In the genomic region with DNA sequence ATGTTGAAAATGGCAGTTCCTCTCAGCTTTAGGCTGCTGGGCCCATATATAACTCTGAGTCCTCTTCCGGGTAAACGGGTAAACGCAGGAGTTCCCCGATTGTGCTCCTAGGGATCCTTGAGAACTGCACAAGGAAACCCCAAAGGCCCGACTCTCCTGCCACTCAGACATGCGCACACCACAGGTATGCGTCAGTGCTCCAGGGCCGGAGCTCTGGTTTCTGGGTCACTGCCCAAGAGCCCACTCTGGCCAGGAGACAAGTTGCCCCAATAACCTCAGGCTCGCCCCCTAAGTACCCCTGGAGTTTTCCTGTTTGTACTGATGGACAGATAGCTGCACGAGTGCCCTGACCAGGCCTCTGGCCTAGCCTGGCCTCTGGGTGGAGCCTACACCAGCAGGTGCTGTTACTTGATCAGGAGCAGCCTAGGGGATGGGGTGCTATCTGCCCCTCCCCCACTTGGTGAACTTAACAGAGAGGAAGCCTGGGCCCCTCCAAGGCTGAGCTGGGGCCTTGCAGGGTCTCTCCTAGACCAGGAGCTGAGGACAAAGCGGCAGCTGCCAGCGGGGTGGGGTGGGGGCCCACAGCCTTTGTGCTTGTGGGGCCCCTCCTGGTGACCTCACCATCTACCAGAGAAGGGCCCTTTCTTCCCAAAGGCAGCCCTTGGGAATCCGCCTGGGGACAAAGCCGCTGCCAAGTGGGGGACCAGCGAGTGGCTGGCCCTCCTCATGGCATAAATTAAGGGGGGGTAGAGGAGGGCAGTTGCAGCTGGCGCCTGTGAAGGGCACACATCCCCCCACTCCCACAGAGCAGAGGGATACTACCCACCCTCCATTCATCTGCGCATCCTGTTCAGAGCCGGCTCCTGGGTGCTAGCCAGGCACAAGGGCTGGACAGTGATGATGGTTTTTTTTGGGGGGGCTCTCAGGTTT, we compare ENCODE assay signal across 8 mouse cellular contexts. TPM values are rescaled to one million over a fixed set of nuclear protein-coding genes. Genes with fewer than 3 reads are reported as not detected.
DNase-seq lines count a peak whose midpoint lies in the region; ATAC-seq and TF ChIP-seq lines count a peak whose summit lies in the region.

No protein-coding gene starts in this region.

- H3K36me3 ChIP-seq in forebrain, embryonic 11.5 days (ENCODE audit: control insufficient read depth, insufficient read depth, low read length): no peaks in the 10 kb centered on the region
- H3K36me3 ChIP-seq in stomach, embryonic 15.5 days: no peaks in the 10 kb centered on the region

- H3K9ac ChIP-seq in forebrain, embryonic 11.5 days (ENCODE audit: low read length): peak overlapping the region; percentile 58
- no peak overlapping the region for H3K9ac ChIP-seq in stomach, embryonic 15.5 days

- H3K4me1 ChIP-seq in forebrain, embryonic 11.5 days (replicated peaks; ENCODE audit: control insufficient read depth, insufficient read depth, low read length): peaks cover 53% of the 10 kb centered on the region
- peaks cover 27% of the 10 kb centered on the region for H3K4me1 ChIP-seq in stomach, embryonic 15.5 days

- no peaks in the 10 kb centered on the region for H3K9me3 ChIP-seq in forebrain, embryonic 11.5 days (ENCODE audit: control insufficient read depth, low read length)
- H3K9me3 ChIP-seq in stomach, embryonic 15.5 days: no peaks in the 10 kb centered on the region

- 10% methylated on average over 18 of the region's 18 CpGs for WGBS in forebrain, embryonic 11.5 days
- 47% methylated on average over 18 of the region's 18 CpGs for WGBS in stomach, embryonic 15.5 days

- intact Hi-C loops in gastrocnemius, adult 2 months (cut with DNase I): no loop called here
- intact Hi-C loops in gastrocnemius, postnatal 14 days (cut with DNase I; ENCODE audit: low total_unique reads): no loop called here

- H3K27ac ChIP-seq in gastrocnemius, adult 2 months: peak overlapping the region; percentile 70
- H3K27ac ChIP-seq in forebrain, embryonic 11.5 days (ENCODE audit: low read depth, low read length): peak overlapping the region; percentile 95
- H3K27ac ChIP-seq in stomach, embryonic 15.5 days: peak overlapping the region; percentile 45

- H3K27me3 ChIP-seq in forebrain, embryonic 11.5 days (ENCODE audit: control insufficient read depth, insufficient read depth, low read length): no peaks in the 10 kb centered on the region
- no peaks in the 10 kb centered on the region for H3K27me3 ChIP-seq in stomach, embryonic 15.5 days (replicated peaks)

- peak; percentile 92 for ATAC-seq in forebrain, embryonic 11.5 days (replicated peaks; ENCODE audit: low FRiP score)
- ATAC-seq in stomach, embryonic 15.5 days (ENCODE audit: insufficient read depth, low FRiP score, low read depth): peak; percentile 28

- no peak overlapping the region for H3K4me3 ChIP-seq in gastrocnemius, adult 2 months
- peak overlapping the region; percentile 5; the same call in 1 of the 2 replicates for H3K4me3 ChIP-seq in forebrain, embryonic 11.5 days (ENCODE audit: low read depth, low read length)
- no peak overlapping the region for H3K4me3 ChIP-seq in stomach, embryonic 15.5 days (replicated peaks)

- TF ChIP-seq CTCF in gastrocnemius, adult 2 months (IDR thresholded peaks at IDR 0.05): no peak

- no peak for DNase-seq in gastrocnemius, adult 2 months
- no peak for DNase-seq in gastrocnemius, postnatal 14 days
- peak; percentile 93 for DNase-seq in Muller cell, postnatal 12 days (ENCODE audit: inconsistent ontology term)
- DNase-seq in forebrain, embryonic 11.5 days (ENCODE audit: low spot score): peak; percentile 94
- DNase-seq in kidney, postnatal 14 days: peak; percentile 51
- peak; percentile 45 for DNase-seq in lung, postnatal 36 days
- no peak for DNase-seq in ovary, postnatal 36 days (ENCODE audit: low spot score)

- H3K4me2 ChIP-seq in forebrain, embryonic 11.5 days (ENCODE audit: low read depth, low read length, severe bottlenecking): peak overlapping the region; percentile 40
- H3K4me2 ChIP-seq in stomach, embryonic 15.5 days: peak overlapping the region; percentile 6; the same call in 1 of the 2 replicates

RNA-seq across cellular contexts. Expression of a gene that starts 15.7 kb away (rescaled TPM):
- 1 to 10 TPM; 3.1 to 3.8 TPM for total RNA-seq in gastrocnemius, adult 2 months (2021)
- 1 to 10 TPM; 2.7 to 4.7 TPM for total RNA-seq in gastrocnemius, postnatal 14 days (2021)
- polyA plus RNA-seq in forebrain, embryonic 11.5 days (2014; fragmentation: Nextera tagmentation; extraction: Ambion mirVana): 12.9 and 15.6 TPM in 2 replicates
- 14.6 TPM in 2 replicates for polyA plus RNA-seq in stomach, embryonic 15.5 days (2015; fragmentation: Nextera tagmentation; extraction: Ambion mirVana)

RNA-seq across cellular contexts. Expression of a gene that starts 19.5 kb away (rescaled TPM):
- total RNA-seq in gastrocnemius, adult 2 months (2021): 10 to 100 TPM; 14.7 to 19.2 TPM
- total RNA-seq in gastrocnemius, postnatal 14 days (2021): 10 to 100 TPM; 14.9 to 17.2 TPM
- polyA plus RNA-seq in forebrain, embryonic 11.5 days (2014; fragmentation: Nextera tagmentation; extraction: Ambion mirVana): 65.2 and 67.7 TPM in 2 replicates
- 49.5 and 50.9 TPM in 2 replicates for polyA plus RNA-seq in stomach, embryonic 15.5 days (2015; fragmentation: Nextera tagmentation; extraction: Ambion mirVana)

RNA-seq across cellular contexts. Expression of a gene that starts 19.5 kb away (rescaled TPM):
- 10 to 100 TPM; 37.4 to 46.7 TPM for total RNA-seq in gastrocnemius, adult 2 months (2021)
- total RNA-seq in gastrocnemius, postnatal 14 days (2021): 10 to 100 TPM; 34.2 to 35.6 TPM
- polyA plus RNA-seq in forebrain, embryonic 11.5 days (2014; fragmentation: Nextera tagmentation; extraction: Ambion mirVana): 55.4 and 55.5 TPM in 2 replicates
- 46.4 and 51.3 TPM in 2 replicates for polyA plus RNA-seq in stomach, embryonic 15.5 days (2015; fragmentation: Nextera tagmentation; extraction: Ambion mirVana)

RNA-seq across cellular contexts. Expression of a gene that starts 21.5 kb away (rescaled TPM):
- total RNA-seq in gastrocnemius, adult 2 months (2021): 10 to 100 TPM in 1 of 2 experiments, 1 to 10 TPM in 1; 6.7 to 10.8 TPM
- 10 to 100 TPM; 19.8 to 32.6 TPM for total RNA-seq in gastrocnemius, postnatal 14 days (2021)
- polyA plus RNA-seq in forebrain, embryonic 11.5 days (2014; fragmentation: Nextera tagmentation; extraction: Ambion mirVana): 2,325 and 2,523 TPM in 2 replicates
- polyA plus RNA-seq in stomach, embryonic 15.5 days (2015; fragmentation: Nextera tagmentation; extraction: Ambion mirVana): 607 and 634 TPM in 2 replicates

Comparison
In these comparisons a context has a peak if more than half of its experiments do, and no peak if none do; other contexts are left out.
1. DNase-seq: peak in Muller cell, postnatal 12 days (single experiment), forebrain, embryonic 11.5 days (single experiment), kidney, postnatal 14 days (single experiment) and lung, postnatal 36 days (single experiment); none in gastrocnemius, adult 2 months (single experiment), gastrocnemius, postnatal 14 days (single experiment) and ovary, postnatal 36 days (single experiment).
2. H3K27ac ChIP-seq: peak in every context shown above with its lines; median percentile 95 in forebrain, embryonic 11.5 days; 70 in gastrocnemius, adult 2 months; 45 in stomach, embryonic 15.5 days.